Mouse (Mus musculus) T-helper 2 cell (primary cell): ENCODE data around the gene Mecom.

ENCODE experiments used
- in situ Hi-C: fragments of 300-600 bp; cut with MboI, MseI; formaldehyde crosslinking; loops from one replicate; pipeline ENCODE4 v1.15.1; 2025; ENCODE audit warnings: high pct_unique_total_duplicates

Mecom gene

DNA sequence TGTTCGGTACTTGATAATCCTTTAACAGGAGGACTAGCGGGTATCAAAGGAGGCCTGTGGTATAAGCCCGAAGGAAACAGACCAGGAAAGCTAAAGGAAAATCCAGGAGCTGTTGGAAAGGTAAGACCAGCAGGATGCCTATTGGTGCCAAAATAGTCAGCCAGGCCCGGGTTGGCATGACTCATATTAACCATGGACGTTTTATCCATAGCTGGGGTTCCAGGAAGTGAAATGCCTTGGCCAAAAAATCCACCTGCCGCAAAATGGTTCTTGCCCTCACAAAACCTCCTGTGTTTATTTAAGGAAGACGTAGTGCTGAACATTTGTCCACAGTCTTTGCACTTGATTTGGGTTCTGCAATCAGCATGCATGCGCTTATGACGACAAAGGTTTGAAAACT, 567.3 kb downstream of the Mecom start:
- in situ Hi-C loops: no loop called here

DNA sequence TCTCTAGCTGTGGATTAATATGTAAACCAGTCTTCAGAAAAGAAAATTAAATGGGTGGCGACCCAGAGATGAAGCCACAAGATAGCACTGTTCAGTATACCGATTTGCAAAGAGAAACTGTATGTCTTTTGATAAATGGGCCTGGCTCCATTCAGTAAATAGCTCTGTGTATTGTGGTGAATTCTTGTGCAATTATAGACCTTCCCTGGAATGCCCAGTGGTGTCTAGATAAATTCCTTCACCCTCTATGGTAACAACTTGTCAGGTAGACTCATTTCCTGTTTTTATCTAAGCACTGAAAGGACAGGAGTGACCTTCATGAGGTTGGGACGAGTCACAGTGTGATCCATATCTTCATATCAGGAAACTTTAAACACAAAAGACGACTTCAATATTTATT, 571.2 kb downstream of the Mecom start:
- in situ Hi-C loops: no loop called here

DNA sequence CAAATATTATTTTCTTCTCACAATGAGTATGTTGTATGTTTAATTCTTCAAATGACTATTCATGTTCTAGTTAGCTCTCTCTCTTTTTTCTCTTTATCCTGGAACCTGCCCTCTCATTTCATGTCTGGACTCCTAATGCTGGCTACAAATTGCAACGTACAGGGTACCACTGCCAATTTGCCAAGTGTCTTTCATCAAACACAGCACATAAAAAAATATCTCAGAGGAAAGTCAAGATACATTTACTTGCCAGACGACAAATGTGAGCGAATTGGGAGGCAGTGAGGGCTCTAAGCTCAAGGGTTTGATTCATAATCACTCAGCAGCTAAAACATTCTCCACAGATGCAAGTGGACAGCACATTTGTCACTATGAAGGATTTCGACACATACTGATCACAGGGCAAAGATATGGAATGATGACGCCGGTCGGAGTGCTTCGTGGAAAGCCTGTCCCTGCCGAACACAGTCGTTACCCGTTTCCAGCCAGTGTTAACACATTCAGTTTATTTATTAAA, 579.3 kb downstream of the Mecom start:
- in situ Hi-C loops: no loop called here

DNA sequence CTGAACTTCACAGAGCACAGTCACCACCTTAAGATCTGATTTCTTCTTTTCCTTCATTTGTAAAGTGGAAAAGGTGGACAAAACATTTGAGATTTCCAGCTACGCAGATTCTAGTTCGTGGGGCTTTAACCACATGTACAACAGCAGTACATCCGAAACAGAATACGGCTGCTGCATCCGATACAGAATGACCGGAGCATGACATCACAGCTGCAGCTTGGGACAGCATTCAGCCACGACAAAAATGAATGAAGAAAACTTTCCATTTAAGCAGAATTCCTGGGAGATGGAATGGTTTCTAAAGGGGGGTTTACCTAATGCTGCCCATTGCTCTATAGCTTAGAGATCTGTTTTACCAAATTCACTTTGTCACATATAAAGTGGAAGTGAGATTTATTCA, 583.9 kb downstream of the Mecom start:
- in situ Hi-C loops: no loop called here

DNA sequence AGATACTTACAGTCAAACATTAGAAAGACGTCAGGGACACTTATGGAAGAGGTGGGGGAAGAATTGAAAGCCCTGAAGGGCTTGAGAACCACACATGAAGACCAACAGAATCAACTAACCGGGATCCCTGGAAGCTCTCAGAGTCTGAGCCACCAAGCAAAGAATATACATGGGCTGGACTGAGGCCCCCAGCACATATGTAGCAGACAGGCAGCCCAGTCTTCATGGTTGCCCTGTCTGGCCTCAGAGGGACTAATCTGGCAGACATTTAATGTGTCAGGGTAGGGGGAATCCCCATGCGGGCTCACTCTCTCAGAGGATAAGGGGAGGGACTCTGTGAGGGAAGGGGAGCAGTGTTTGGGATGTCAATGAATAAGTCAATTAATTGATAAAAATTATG, 584.4 kb downstream of the Mecom start:
- in situ Hi-C loops: no loop called here

DNA sequence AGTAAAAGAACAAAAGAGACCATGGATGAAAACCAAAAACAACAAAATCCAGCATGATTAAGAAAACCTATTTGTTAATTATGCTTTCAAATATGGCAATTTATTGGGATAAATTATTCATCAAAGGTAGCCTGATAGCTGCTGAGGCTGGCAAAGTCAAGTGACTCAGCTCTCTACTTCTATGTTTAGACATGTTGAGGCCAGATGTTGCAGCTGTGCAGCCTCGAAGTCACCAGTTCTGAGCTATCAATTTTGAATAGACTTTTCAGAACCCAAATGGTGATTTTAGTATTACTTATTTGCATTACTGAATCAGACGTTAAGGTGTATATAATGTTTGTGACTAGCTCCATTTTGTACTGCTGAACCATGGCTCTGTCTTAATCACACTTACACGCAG, 588.8 kb downstream of the Mecom start:
- in situ Hi-C loops: no loop called here

DNA sequence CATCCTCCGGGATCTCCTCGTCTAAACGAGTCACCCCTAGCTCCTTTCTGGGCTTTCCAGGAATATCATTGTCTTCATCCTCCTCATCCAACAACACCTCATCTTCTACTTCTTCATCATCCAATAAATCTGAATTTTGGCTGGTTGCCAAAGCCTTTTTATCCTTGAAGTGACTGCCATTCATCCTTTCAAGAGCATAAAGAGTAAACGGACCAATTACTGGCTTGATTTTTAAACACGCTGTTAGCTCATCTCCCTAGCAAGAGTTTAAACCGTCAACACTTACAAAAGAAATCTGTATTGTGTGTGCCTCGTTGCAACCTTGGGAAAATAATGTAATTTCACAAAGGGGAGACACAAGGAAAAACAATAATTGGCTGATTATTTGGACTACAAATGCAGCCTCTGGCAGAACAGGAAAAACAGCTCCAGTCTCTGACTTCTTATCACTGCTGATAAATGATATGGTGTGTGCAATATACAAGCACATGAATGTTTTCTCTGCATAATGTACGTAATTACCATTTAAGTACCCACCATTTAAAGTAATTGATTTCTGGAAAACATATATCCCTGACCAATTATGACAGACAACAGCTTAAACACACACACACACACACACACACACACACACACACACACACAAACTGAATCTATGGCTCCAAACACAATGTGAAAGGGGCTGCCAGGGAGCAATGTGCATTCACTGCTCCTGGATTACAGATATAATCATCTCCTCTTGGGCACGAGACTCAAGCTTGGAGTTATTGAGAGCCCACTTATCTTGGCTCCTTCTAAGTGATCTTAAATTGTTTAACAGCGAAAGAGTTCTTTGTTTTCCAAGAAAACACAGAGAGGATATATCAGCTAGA, 590.2 kb downstream of the Mecom start:
- in situ Hi-C loops: no loop called here

DNA sequence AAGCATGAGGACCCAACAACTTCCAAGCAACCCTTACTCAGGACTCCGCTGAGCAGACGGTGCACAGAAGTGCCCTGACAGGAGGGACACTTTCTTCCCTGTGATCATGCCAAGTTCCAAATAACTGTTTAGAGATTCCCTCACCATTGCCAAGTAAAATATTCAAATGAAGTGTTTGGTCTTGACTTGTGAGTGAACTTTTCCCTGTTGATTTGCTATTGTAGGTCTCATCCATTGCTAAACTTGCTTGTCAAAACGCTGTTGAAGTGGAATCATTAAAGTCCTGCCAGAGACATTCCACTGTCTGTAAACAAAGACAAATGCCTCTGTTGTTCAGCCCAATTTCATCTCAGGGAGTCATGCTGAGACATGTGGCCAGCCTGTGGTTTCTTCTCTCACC, 594.5 kb downstream of the Mecom start:
- in situ Hi-C loops: no loop called here

DNA sequence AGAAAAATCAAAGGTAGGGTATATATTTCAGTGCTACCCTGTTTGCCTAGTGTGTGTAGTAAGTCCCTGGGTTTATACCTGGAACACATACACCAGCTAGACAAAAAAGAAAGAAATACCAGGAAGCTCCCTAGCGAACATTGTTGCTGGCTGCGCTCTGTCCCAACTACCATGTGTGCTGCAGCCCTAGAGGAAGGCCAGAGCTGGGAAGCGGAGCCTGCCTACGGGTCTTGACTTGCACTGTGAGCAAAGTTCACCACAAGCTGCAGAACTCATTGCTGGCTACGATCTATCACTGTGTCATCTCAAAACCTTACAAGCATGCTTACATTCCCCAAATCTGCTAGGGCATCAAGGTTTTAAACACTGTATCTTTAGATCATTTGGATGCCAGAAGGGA, 597.0 kb downstream of the Mecom start:
- in situ Hi-C loops: no loop called here

DNA sequence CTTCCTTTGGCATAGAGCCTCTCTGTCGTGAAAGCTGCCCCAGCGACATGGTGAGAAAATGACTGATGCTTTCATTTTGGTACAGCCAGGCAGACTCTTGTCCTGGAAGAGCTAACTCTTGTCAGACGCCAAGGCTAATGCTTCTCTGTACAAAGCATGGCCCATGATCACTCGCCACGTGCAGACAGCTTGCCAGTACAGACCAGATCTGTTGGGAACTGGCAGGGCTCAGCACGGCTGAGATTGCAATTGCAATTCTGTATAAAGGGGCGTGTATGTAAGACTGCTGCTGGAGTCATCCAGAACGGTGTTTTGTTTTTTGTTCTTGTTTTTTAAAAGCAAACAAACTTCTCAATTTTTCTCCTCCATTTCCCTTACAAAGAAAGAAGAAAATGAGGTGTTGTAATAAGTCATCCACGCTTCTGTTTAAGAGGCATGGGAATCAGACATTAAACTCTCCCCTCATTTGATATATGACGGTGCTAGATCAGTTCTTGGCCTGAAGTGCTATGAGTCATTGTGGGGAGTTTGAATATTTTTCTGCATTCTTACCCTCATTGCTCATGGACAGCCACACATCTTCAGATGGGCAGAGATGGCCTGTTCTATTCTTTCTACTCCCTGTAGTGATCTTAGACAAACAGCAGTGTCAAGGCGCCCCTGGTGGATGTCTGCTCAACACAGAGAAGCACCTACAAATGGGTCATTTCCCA, 644.1 kb downstream of the Mecom start:
- in situ Hi-C loops: no loop called here
